Comparison of ENCODE assay signal across 11 mouse cellular contexts in genomic region chr8:48215071-48215501, GRCm38 (mm10).
A peak's percentile ranks its signal among the peaks of the same experiment; 100 is the strongest.
DNase-seq lines count a peak whose midpoint lies in the region; ATAC-seq lines count a peak whose summit lies in the region.
"Had no signal": no experiment of that assay in that cellular context is flagged by ENCODE, and none has a peak within 500 bp of the region (broad histone marks: within the 10 kb centered on the region; RNA-seq: fewer than 3 reads in every experiment).

No protein-coding gene starts in this region.

- H3K4me2 ChIP-seq in forebrain, embryonic 14.5 days (ENCODE audit: low read length) = no peak overlapping the region
- no peak overlapping the region for H3K4me2 ChIP-seq in forebrain, embryonic 11.5 days (ENCODE audit: low read depth, low read length, severe bottlenecking)
- H3K4me2 ChIP-seq: limb, embryonic 15.5 days had no signal

- ATAC-seq in forebrain, embryonic 14.5 days = peak; percentile 76
- no peak for ATAC-seq in forebrain, embryonic 11.5 days (replicated peaks; ENCODE audit: low FRiP score)
- ATAC-seq in granulocyte monocyte progenitor cell, adult 5-6 weeks (replicated peaks; ENCODE audit: poor library complexity, severe bottlenecking) = no peak

- intact Hi-C loops in left cerebral cortex, postnatal 10 days (cut with DNase I) = no loop called here

- WGBS in forebrain, embryonic 14.5 days = 24% methylated on average over 9 of the region's 9 CpGs
- WGBS in forebrain, embryonic 11.5 days = 27% methylated on average over 9 of the region's 9 CpGs

- peak; percentile 72 for DNase-seq in forebrain, embryonic 14.5 days (ENCODE audit: low spot score)
- DNase-seq in forebrain, embryonic 11.5 days (ENCODE audit: low spot score) = no peak
- DNase-seq in Muller cell, postnatal 12 days (ENCODE audit: inconsistent ontology term) = peak; percentile 9
- peak; percentile 49 to 56 for DNase-seq in frontal cortex, postnatal 10 days (ENCODE audit: low spot score in 2 of 2)
- DNase-seq in left cerebral cortex, postnatal 10 days (ENCODE audit: extremely low spot score in 1 of 2, low spot score in 2 of 2) = peak; percentile 73 to 76
- no peak for DNase-seq in urinary bladder, postnatal 14 days (ENCODE audit: low spot score)
- DNase-seq in heart, postnatal 4 days = no peak
- DNase-seq: kidney, adult 8-10 months; lung, postnatal 14 days had no signal

- H3K27me3 ChIP-seq in forebrain, embryonic 14.5 days (replicated peaks; ENCODE audit: control insufficient read depth, insufficient read depth, low read length) = no peaks in the 10 kb centered on the region
- peaks cover 11% of the 10 kb centered on the region; the same call in 1 of the 2 replicates for H3K27me3 ChIP-seq in forebrain, embryonic 11.5 days (ENCODE audit: control insufficient read depth, insufficient read depth, low read length)
- H3K27me3 ChIP-seq: limb, embryonic 15.5 days had no signal

- no peaks in the 10 kb centered on the region for H3K36me3 ChIP-seq in forebrain, embryonic 14.5 days (ENCODE audit: control insufficient read depth, insufficient read depth, low read length)
- no peaks in the 10 kb centered on the region for H3K36me3 ChIP-seq in forebrain, embryonic 11.5 days (ENCODE audit: control insufficient read depth, insufficient read depth, low read length)
- H3K36me3 ChIP-seq: limb, embryonic 15.5 days had no signal

- H3K4me1 ChIP-seq in forebrain, embryonic 14.5 days (ENCODE audit: control insufficient read depth, insufficient read depth, low read length) = no peaks in the 10 kb centered on the region
- no peaks in the 10 kb centered on the region for H3K4me1 ChIP-seq in forebrain, embryonic 11.5 days (replicated peaks; ENCODE audit: control insufficient read depth, insufficient read depth, low read length)

- H3K9me3 ChIP-seq in forebrain, embryonic 14.5 days (replicated peaks; ENCODE audit: control insufficient read depth, low read length) = no peaks in the 10 kb centered on the region
- no peaks in the 10 kb centered on the region for H3K9me3 ChIP-seq in forebrain, embryonic 11.5 days (ENCODE audit: control insufficient read depth, low read length)
- H3K9me3 ChIP-seq: limb, embryonic 15.5 days had no signal

- H3K27ac ChIP-seq in forebrain, embryonic 14.5 days (ENCODE audit: low read depth, low read length) = no peak overlapping the region
- H3K27ac ChIP-seq in forebrain, embryonic 11.5 days (ENCODE audit: low read depth, low read length) = no peak overlapping the region
- H3K27ac ChIP-seq: limb, embryonic 15.5 days had no signal

- H3K9ac ChIP-seq in forebrain, embryonic 14.5 days (ENCODE audit: low read length) = no peak overlapping the region
- H3K9ac ChIP-seq in forebrain, embryonic 11.5 days (ENCODE audit: low read length) = no peak overlapping the region
- H3K9ac ChIP-seq: limb, embryonic 15.5 days had no signal

- H3K4me3 ChIP-seq in forebrain, embryonic 14.5 days (ENCODE audit: low read depth, low read length) = no peak overlapping the region
- no peak overlapping the region for H3K4me3 ChIP-seq in forebrain, embryonic 11.5 days (ENCODE audit: low read depth, low read length)
- H3K4me3 ChIP-seq: limb, embryonic 15.5 days had no signal

Comparison
In these comparisons a context has a peak if more than half of its experiments do, and no peak if none do; other contexts are left out.
1. DNase-seq: peak in forebrain, embryonic 14.5 days (single experiment), Muller cell, postnatal 12 days (single experiment), frontal cortex, postnatal 10 days (2 of 2) and left cerebral cortex, postnatal 10 days (2 of 2); none in forebrain, embryonic 11.5 days (single experiment), urinary bladder, postnatal 14 days (single experiment) and heart, postnatal 4 days (single experiment).